Comparison of ENCODE assay signal across 8 mouse cellular contexts in genomic region chr3:95905940-95906492, GRCm38 (mm10). TPM values are rescaled to one million over a fixed set of nuclear protein-coding genes. Genes with fewer than 3 reads are reported as not detected.
DNase-seq lines count a peak whose midpoint lies in the region; ATAC-seq and TF ChIP-seq lines count a peak whose summit lies in the region.

No protein-coding gene starts in this region.

- H3K9me3 ChIP-seq in G1E (replicated peaks): no peaks in the 10 kb centered on the region
- H3K9me3 ChIP-seq in embryonic facial prominence, embryonic 11.5 days (replicated peaks; ENCODE audit: control insufficient read depth, low read length): no peaks in the 10 kb centered on the region
- H3K9me3 ChIP-seq in hindbrain, embryonic 11.5 days (ENCODE audit: control insufficient read depth, low read length): no peaks in the 10 kb centered on the region
- no peaks in the 10 kb centered on the region for H3K9me3 ChIP-seq in limb, embryonic 14.5 days (ENCODE audit: control insufficient read depth, low read length)
- H3K9me3 ChIP-seq in midbrain, embryonic 12.5 days: no peaks in the 10 kb centered on the region

- H3K36me3 ChIP-seq in G1E (replicated peaks): no peaks in the 10 kb centered on the region
- H3K36me3 ChIP-seq in embryonic facial prominence, embryonic 11.5 days (replicated peaks; ENCODE audit: control insufficient read depth, insufficient read depth, low read depth, low read length): no peaks in the 10 kb centered on the region
- H3K36me3 ChIP-seq in hindbrain, embryonic 11.5 days (ENCODE audit: control insufficient read depth, insufficient read depth, low read length): no peaks in the 10 kb centered on the region
- H3K36me3 ChIP-seq in limb, embryonic 14.5 days (ENCODE audit: control insufficient read depth, insufficient read depth, low read length): no peaks in the 10 kb centered on the region
- no peaks in the 10 kb centered on the region for H3K36me3 ChIP-seq in midbrain, embryonic 12.5 days

- ATAC-seq in G1E (ENCODE audit: extremely low read depth, insufficient number of reproducible peaks, low FRiP score, poor library complexity, severe bottlenecking): no peak
- no peak for ATAC-seq in embryonic facial prominence, embryonic 11.5 days (replicated peaks; ENCODE audit: insufficient number of reproducible peaks, low FRiP score, low TSS enrichment, low read depth)
- ATAC-seq in hindbrain, embryonic 11.5 days (ENCODE audit: low FRiP score): no peak
- ATAC-seq in limb, embryonic 14.5 days (ENCODE audit: low FRiP score, low read depth): peak; percentile 38; the same call in 1 of the 2 replicates
- no peak for ATAC-seq in midbrain, embryonic 12.5 days (ENCODE audit: low FRiP score, low read depth)

- WGBS in embryonic facial prominence, embryonic 11.5 days: under 1% methylated on average over 12 of the region's 12 CpGs
- WGBS in hindbrain, embryonic 11.5 days: 1% methylated on average over 12 of the region's 12 CpGs
- WGBS in limb, embryonic 14.5 days: under 1% methylated on average over 12 of the region's 12 CpGs
- 4% methylated on average over 12 of the region's 12 CpGs for WGBS in midbrain, embryonic 12.5 days

- peaks cover 67% of the 10 kb centered on the region for H3K27me3 ChIP-seq in G1E (ENCODE audit: insufficient read depth, low read length)
- no peaks in the 10 kb centered on the region for H3K27me3 ChIP-seq in embryonic facial prominence, embryonic 11.5 days (ENCODE audit: control insufficient read depth, insufficient read depth, low read length)
- H3K27me3 ChIP-seq in hindbrain, embryonic 11.5 days (ENCODE audit: control insufficient read depth, insufficient read depth, low read length): no peaks in the 10 kb centered on the region
- no peaks in the 10 kb centered on the region for H3K27me3 ChIP-seq in limb, embryonic 14.5 days (ENCODE audit: control insufficient read depth, insufficient read depth, low read length)
- peaks cover 27% of the 10 kb centered on the region for H3K27me3 ChIP-seq in midbrain, embryonic 12.5 days

- TF ChIP-seq POLR2A in limb, embryonic 14.5 days (IDR thresholded peaks at IDR 0.05; ENCODE audit: borderline replicate concordance, extremely low read depth, insufficient read depth, insufficient read length): no peak

- peak overlapping the region; percentile 85 for H3K4me2 ChIP-seq in embryonic facial prominence, embryonic 11.5 days (ENCODE audit: low read depth, low read length)
- peak overlapping the region; percentile 52 for H3K4me2 ChIP-seq in hindbrain, embryonic 11.5 days (replicated peaks; ENCODE audit: low read depth, low read length)
- peak overlapping the region; percentile 89 for H3K4me2 ChIP-seq in limb, embryonic 14.5 days (replicated peaks; ENCODE audit: low read depth, low read length, severe bottlenecking)
- H3K4me2 ChIP-seq in midbrain, embryonic 12.5 days (replicated peaks): peak overlapping the region; percentile 70

- TF ChIP-seq CTCF in G1E (IDR thresholded peaks at IDR 0.05; ENCODE audit: low read depth, low read length): no peak

- H3K4me3 ChIP-seq in G1E (ENCODE audit: low read depth, low read length): no peak overlapping the region; the same call in 1 of the 2 replicates
- peak overlapping the region; percentile 46 for H3K4me3 ChIP-seq in embryonic facial prominence, embryonic 11.5 days (ENCODE audit: low read depth, low read length)
- H3K4me3 ChIP-seq in hindbrain, embryonic 11.5 days (ENCODE audit: low read depth, low read length): peak overlapping the region; percentile 32; the same call in 1 of the 2 replicates
- H3K4me3 ChIP-seq in limb, embryonic 14.5 days (replicated peaks; ENCODE audit: low read length): peak overlapping the region; percentile 39
- H3K4me3 ChIP-seq in midbrain, embryonic 12.5 days: peak overlapping the region; percentile 35

- peak overlapping the region; percentile 65 for H3K9ac ChIP-seq in embryonic facial prominence, embryonic 11.5 days (replicated peaks; ENCODE audit: low read length)
- no peak overlapping the region for H3K9ac ChIP-seq in hindbrain, embryonic 11.5 days (ENCODE audit: low read depth, low read length)
- peak overlapping the region; percentile 51 for H3K9ac ChIP-seq in limb, embryonic 14.5 days (ENCODE audit: low read depth, low read length, severe bottlenecking)
- peak overlapping the region; percentile 32; the same call in 1 of the 2 replicates for H3K9ac ChIP-seq in midbrain, embryonic 12.5 days (replicated peaks)

- no peak overlapping the region for H3K27ac ChIP-seq in embryonic facial prominence, embryonic 11.5 days (replicated peaks; ENCODE audit: low read depth, low read length)
- H3K27ac ChIP-seq in hindbrain, embryonic 11.5 days (ENCODE audit: low read depth, low read length): 0 out of 2 replicates have a peak overlapping the region, but pooled peaks have one; percentile 30
- no peak overlapping the region for H3K27ac ChIP-seq in limb, embryonic 14.5 days (replicated peaks; ENCODE audit: low read depth, low read length)
- H3K27ac ChIP-seq in midbrain, embryonic 12.5 days (replicated peaks): peak overlapping the region; percentile 30; the same call in 1 of the 2 replicates

- DNase-seq in layer of hippocampus, adult 11-12 months (ENCODE audit: low spot score): peak; percentile 46
- no peak for DNase-seq in layer of hippocampus, postnatal 36 days
- DNase-seq in G1E (ENCODE audit: low spot score): peak; percentile 55
- peak; percentile 81 for DNase-seq in embryonic facial prominence, embryonic 11.5 days (ENCODE audit: low spot score)
- DNase-seq in hindbrain, embryonic 11.5 days (ENCODE audit: low spot score): peak; percentile 72
- DNase-seq in limb, embryonic 14.5 days (ENCODE audit: low spot score): peak; percentile 74
- peak; percentile 58 to 62 for DNase-seq in thymus, postnatal 36 days

- peaks cover 39% of the 10 kb centered on the region for H3K4me1 ChIP-seq in G1E (ENCODE audit: insufficient read depth, low read depth, low read length)
- H3K4me1 ChIP-seq in embryonic facial prominence, embryonic 11.5 days (ENCODE audit: control insufficient read depth, insufficient read depth, low read length): peaks cover 2% of the 10 kb centered on the region
- H3K4me1 ChIP-seq in hindbrain, embryonic 11.5 days (replicated peaks; ENCODE audit: control insufficient read depth, insufficient read depth, low read length): peaks cover 13% of the 10 kb centered on the region
- peaks cover 26% of the 10 kb centered on the region for H3K4me1 ChIP-seq in limb, embryonic 14.5 days (ENCODE audit: control insufficient read depth, insufficient read depth, low read length)
- peaks cover 45% of the 10 kb centered on the region for H3K4me1 ChIP-seq in midbrain, embryonic 12.5 days

RNA-seq across cellular contexts. Expression of gene Car14, which starts 1.5 kb away (rescaled TPM):
- 10 to 100 TPM in 1 of 2 experiments, 1 to 10 TPM in 1; 9.0 to 12.2 TPM for total RNA-seq in layer of hippocampus, postnatal 36 days (2021)
- not detected in 2 replicates for total RNA-seq in G1E (2014; fragmentation: Nextera tagmentation)
- 0.11 TPM in 1 of 2 replicates, not detected in the other for total RNA-seq in G1E (2017)
- not detected in 2 replicates for polyA plus RNA-seq in G1E (2012)
- polyA plus RNA-seq in embryonic facial prominence, embryonic 11.5 days (2014; fragmentation: Nextera tagmentation; extraction: Ambion mirVana): 67.8 and 80.0 TPM in 2 replicates
- 26.5 and 27.8 TPM in 2 replicates for polyA plus RNA-seq in hindbrain, embryonic 11.5 days (2014; fragmentation: Nextera tagmentation; extraction: Ambion mirVana)
- 11.3 and 14.9 TPM in 2 replicates for polyA plus RNA-seq in limb, embryonic 14.5 days (2012; rRNA removed)
- polyA plus RNA-seq in limb, embryonic 14.5 days (2014; fragmentation: Nextera tagmentation; extraction: Ambion mirVana): 11.5 and 16.4 TPM in 2 replicates
- 19.2 and 19.5 TPM in 2 replicates for polyA plus RNA-seq in midbrain, embryonic 12.5 days (2016; fragmentation: Nextera tagmentation; extraction: Ambion mirVana)

RNA-seq across cellular contexts. Expression of gene Aph1a, which starts 12.2 kb away (rescaled TPM):
- 10 to 100 TPM; 72.2 to 83.3 TPM for total RNA-seq in layer of hippocampus, postnatal 36 days (2021)
- total RNA-seq in G1E (2014; fragmentation: Nextera tagmentation): 27.5 and 35.0 TPM in 2 replicates
- total RNA-seq in G1E (2017): 26.5 and 27.5 TPM in 2 replicates
- 90.6 and 102 TPM in 2 replicates for polyA plus RNA-seq in G1E (2012)
- 31.8 and 33.3 TPM in 2 replicates for polyA plus RNA-seq in embryonic facial prominence, embryonic 11.5 days (2014; fragmentation: Nextera tagmentation; extraction: Ambion mirVana)
- polyA plus RNA-seq in hindbrain, embryonic 11.5 days (2014; fragmentation: Nextera tagmentation; extraction: Ambion mirVana): 28.5 and 34.0 TPM in 2 replicates
- polyA plus RNA-seq in limb, embryonic 14.5 days (2012; rRNA removed): 116 and 150 TPM in 2 replicates
- polyA plus RNA-seq in limb, embryonic 14.5 days (2014; fragmentation: Nextera tagmentation; extraction: Ambion mirVana): 35.8 and 36.1 TPM in 2 replicates
- 29.7 and 33.8 TPM in 2 replicates for polyA plus RNA-seq in midbrain, embryonic 12.5 days (2016; fragmentation: Nextera tagmentation; extraction: Ambion mirVana)

RNA-seq across cellular contexts. Expression of gene BC028528, which starts 14.2 kb away (rescaled TPM):
- 1 to 10 TPM; 2.5 to 3.6 TPM for total RNA-seq in layer of hippocampus, postnatal 36 days (2021)
- total RNA-seq in G1E (2014; fragmentation: Nextera tagmentation) (1.6 and 3.9 TPM in 2 replicates), G1E (2017) (7.5 and 9.3 TPM in 2 replicates)
- not detected in 2 replicates for polyA plus RNA-seq in G1E (2012)
- polyA plus RNA-seq in embryonic facial prominence, embryonic 11.5 days (2014; fragmentation: Nextera tagmentation; extraction: Ambion mirVana): 7.8 and 10.2 TPM in 2 replicates
- polyA plus RNA-seq in hindbrain, embryonic 11.5 days (2014; fragmentation: Nextera tagmentation; extraction: Ambion mirVana): 11.0 and 11.2 TPM in 2 replicates
- polyA plus RNA-seq in limb, embryonic 14.5 days (2012; rRNA removed): 16.6 and 20.6 TPM in 2 replicates
- 16.6 and 21.1 TPM in 2 replicates for polyA plus RNA-seq in limb, embryonic 14.5 days (2014; fragmentation: Nextera tagmentation; extraction: Ambion mirVana)
- polyA plus RNA-seq in midbrain, embryonic 12.5 days (2016; fragmentation: Nextera tagmentation; extraction: Ambion mirVana): 10.2 and 12.4 TPM in 2 replicates

RNA-seq across cellular contexts. Expression of gene Anp32e, which starts 23.0 kb away (rescaled TPM):
- total RNA-seq in layer of hippocampus, postnatal 36 days (2021): 10 to 100 TPM; 77.4 to 94.7 TPM
- 94.7 and 114 TPM in 2 replicates for total RNA-seq in G1E (2014; fragmentation: Nextera tagmentation)
- total RNA-seq in G1E (2017): 91.8 and 180 TPM in 2 replicates
- 210 and 405 TPM in 2 replicates for polyA plus RNA-seq in G1E (2012)
- 120 and 128 TPM in 2 replicates for polyA plus RNA-seq in embryonic facial prominence, embryonic 11.5 days (2014; fragmentation: Nextera tagmentation; extraction: Ambion mirVana)
- polyA plus RNA-seq in hindbrain, embryonic 11.5 days (2014; fragmentation: Nextera tagmentation; extraction: Ambion mirVana): 114 and 133 TPM in 2 replicates
- 97.0 and 137 TPM in 2 replicates for polyA plus RNA-seq in limb, embryonic 14.5 days (2012; rRNA removed)
- 55.0 and 66.2 TPM in 2 replicates for polyA plus RNA-seq in limb, embryonic 14.5 days (2014; fragmentation: Nextera tagmentation; extraction: Ambion mirVana)
- 328 and 374 TPM in 2 replicates for polyA plus RNA-seq in midbrain, embryonic 12.5 days (2016; fragmentation: Nextera tagmentation; extraction: Ambion mirVana)

RNA-seq across cellular contexts. Expression of gene Ciart, which starts 24.0 kb away (rescaled TPM):
- 10 to 100 TPM in 1 of 2 experiments, 1 to 10 TPM in 1; 8.1 to 12.9 TPM for total RNA-seq in layer of hippocampus, postnatal 36 days (2021)
- total RNA-seq in G1E (2014; fragmentation: Nextera tagmentation) (not detected in 2 replicates), G1E (2017) (1.3 TPM in 2 replicates)
- 0.07 and 0.31 TPM in 2 replicates for polyA plus RNA-seq in G1E (2012)
- polyA plus RNA-seq in embryonic facial prominence, embryonic 11.5 days (2014; fragmentation: Nextera tagmentation; extraction: Ambion mirVana): 6.3 and 7.7 TPM in 2 replicates
- polyA plus RNA-seq in hindbrain, embryonic 11.5 days (2014; fragmentation: Nextera tagmentation; extraction: Ambion mirVana): 4.7 and 6.5 TPM in 2 replicates
- polyA plus RNA-seq in limb, embryonic 14.5 days (2012; rRNA removed): 8.4 and 10.9 TPM in 2 replicates
- polyA plus RNA-seq in limb, embryonic 14.5 days (2014; fragmentation: Nextera tagmentation; extraction: Ambion mirVana): 4.4 and 5.4 TPM in 2 replicates
- 3.9 and 4.7 TPM in 2 replicates for polyA plus RNA-seq in midbrain, embryonic 12.5 days (2016; fragmentation: Nextera tagmentation; extraction: Ambion mirVana)

Comparison
In these comparisons a context has a peak if more than half of its experiments do, and no peak if none do; other contexts are left out.
1. DNase-seq: peak in layer of hippocampus, adult 11-12 months (single experiment), G1E (single experiment), embryonic facial prominence, embryonic 11.5 days (single experiment), hindbrain, embryonic 11.5 days (single experiment), limb, embryonic 14.5 days (single experiment) and thymus, postnatal 36 days (2 of 2); none in layer of hippocampus, postnatal 36 days (0 of 2).
2. H3K27ac ChIP-seq: peak in hindbrain, embryonic 11.5 days (single experiment) and midbrain, embryonic 12.5 days (single experiment); none in embryonic facial prominence, embryonic 11.5 days (single experiment) and limb, embryonic 14.5 days (single experiment).
3. RNA of gene Car14, which starts 1.5 kb away (polyA plus RNA-seq): 67.8 to 80.0 TPM in embryonic facial prominence, embryonic 11.5 days, 26.5 to 27.8 TPM in hindbrain, embryonic 11.5 days, 19.2 to 19.5 TPM in midbrain, embryonic 12.5 days and 11.3 to 16.4 TPM in limb, embryonic 14.5 days; not detected in G1E; every median in the first group is over 10 times any median in the second.
4. Peak in every context shown above with its lines, with median percentiles within 50 percentile points of each other: H3K4me2 ChIP-seq.